8 mouse cellular contexts compared by ENCODE assay signal in the genomic region with DNA sequence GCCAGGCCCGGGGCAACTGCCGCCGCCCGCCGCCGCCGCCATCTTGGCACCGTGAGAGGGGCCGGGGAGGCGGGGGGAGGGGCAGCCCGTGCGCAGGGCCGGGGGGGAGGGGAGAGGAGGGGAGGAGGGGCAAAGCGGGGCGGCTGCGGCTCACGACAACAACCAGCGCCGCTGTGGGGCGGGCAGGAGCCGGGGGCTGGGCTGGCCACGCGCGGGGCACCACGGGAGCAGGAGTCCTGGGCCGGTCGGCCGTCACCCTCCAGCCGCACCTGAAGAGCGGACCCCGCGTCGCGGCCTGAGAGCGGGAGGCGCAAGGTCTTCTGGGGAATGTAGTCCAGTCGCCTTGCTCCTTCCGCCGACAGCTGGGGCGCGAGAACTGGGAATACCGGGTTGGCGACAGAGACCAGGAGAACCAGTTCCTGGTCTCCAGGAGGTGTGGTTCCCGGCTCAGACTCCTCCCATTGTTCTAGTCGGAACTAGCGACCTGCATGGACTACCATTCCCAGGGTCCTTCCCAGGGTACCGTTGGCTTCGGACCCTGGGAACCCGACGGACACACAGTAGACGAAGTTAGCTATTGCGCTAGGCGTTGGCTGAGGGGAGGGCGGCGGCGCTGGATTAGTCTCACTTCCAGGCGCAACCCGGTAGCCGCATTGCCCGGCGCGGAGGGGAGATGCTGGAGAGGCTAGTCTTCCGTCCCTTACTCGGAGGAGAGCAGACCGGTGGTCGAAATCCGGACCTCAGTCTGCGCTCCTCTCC. TPM values are rescaled to one million over a fixed set of nuclear protein-coding genes. Genes with fewer than 3 reads are reported as not detected.
A peak's percentile ranks its signal among the peaks of the same experiment; 100 is the strongest.
DNase-seq lines count a peak whose midpoint lies in the region; ATAC-seq and TF ChIP-seq lines count a peak whose summit lies in the region.

Kmt2b (minus strand) TSS at position 51 of the 759 bp plus-strand sequence.

- peak within 1 kb of the TSS; percentile 84 for H3K4me2 ChIP-seq in embryonic facial prominence, embryonic 13.5 days
- H3K4me2 ChIP-seq in limb, embryonic 12.5 days = peak within 1 kb of the TSS; percentile 94
- peak within 1 kb of the TSS; percentile 86 for H3K4me2 ChIP-seq in midbrain, embryonic 15.5 days

- ATAC-seq in embryonic facial prominence, embryonic 13.5 days (ENCODE audit: insufficient number of reproducible peaks, insufficient read depth, low FRiP score, low TSS enrichment, low read depth) = peak; percentile 95
- ATAC-seq in limb, embryonic 12.5 days (ENCODE audit: insufficient number of reproducible peaks, insufficient read depth, low FRiP score, low TSS enrichment, low read depth) = peak; percentile 96
- peak; percentile 96 for ATAC-seq in midbrain, embryonic 15.5 days (replicated peaks)

- H3K27me3 ChIP-seq in embryonic facial prominence, embryonic 13.5 days = no peaks in the 10 kb centered on the region
- no peaks in the 10 kb centered on the region for H3K27me3 ChIP-seq in kidney, adult 2 months (replicated peaks; ENCODE audit: control insufficient read depth, insufficient read depth, low read length)
- no peaks in the 10 kb centered on the region for H3K27me3 ChIP-seq in limb, embryonic 12.5 days
- H3K27me3 ChIP-seq in midbrain, embryonic 15.5 days (replicated peaks) = no peaks in the 10 kb centered on the region
- no peaks in the 10 kb centered on the region for H3K27me3 ChIP-seq in spleen, adult 2 months (ENCODE audit: control insufficient read depth, insufficient read depth, low read length)

- DNase-seq in 3134 (ENCODE audit: extremely low read depth, insufficient read length, low spot score) = peak; percentile 98
- peak; percentile 98 for DNase-seq in adrenal gland, postnatal 36 days
- DNase-seq in heart, adult 18-20 months = peak; percentile 96 to 99
- DNase-seq in kidney, adult 2 months = peak; percentile 99
- DNase-seq in spleen, adult 2 months (ENCODE audit: low read depth in 1 of 2, low spot score in 2 of 2) = peak; percentile 81 to 94

- peaks cover 19% of the 10 kb centered on the region for H3K4me1 ChIP-seq in embryonic facial prominence, embryonic 13.5 days
- peaks cover 10% of the 10 kb centered on the region; the same call in 1 of the 2 replicates for H3K4me1 ChIP-seq in kidney, adult 2 months (ENCODE audit: control insufficient read depth, insufficient read depth, low read length)
- peaks cover 20% of the 10 kb centered on the region for H3K4me1 ChIP-seq in limb, embryonic 12.5 days (replicated peaks)
- peaks cover 21% of the 10 kb centered on the region for H3K4me1 ChIP-seq in midbrain, embryonic 15.5 days
- H3K4me1 ChIP-seq in spleen, adult 2 months (ENCODE audit: control insufficient read depth, insufficient read depth, insufficient read length) = peaks cover 11% of the 10 kb centered on the region

- peak within 1 kb of the TSS; percentile 99 for H3K4me3 ChIP-seq in embryonic facial prominence, embryonic 13.5 days
- H3K4me3 ChIP-seq in kidney, adult 2 months (ENCODE audit: insufficient read depth, low read depth, low read length) = peak within 1 kb of the TSS; percentile 61
- H3K4me3 ChIP-seq in limb, embryonic 12.5 days (replicated peaks) = peak within 1 kb of the TSS; percentile 99
- peak within 1 kb of the TSS; percentile 57 for H3K4me3 ChIP-seq in midbrain, embryonic 15.5 days
- peak within 1 kb of the TSS; percentile 87 for H3K4me3 ChIP-seq in spleen, adult 2 months (ENCODE audit: extremely low read depth, insufficient read depth, insufficient read length)

- peaks cover 30% of the 10 kb centered on the region for H3K36me3 ChIP-seq in embryonic facial prominence, embryonic 13.5 days
- no peaks in the 10 kb centered on the region; the same call in 1 of the 2 replicates for H3K36me3 ChIP-seq in kidney, adult 2 months (ENCODE audit: control insufficient read depth, insufficient read depth, low read length)
- H3K36me3 ChIP-seq in limb, embryonic 12.5 days = peaks cover 30% of the 10 kb centered on the region
- H3K36me3 ChIP-seq in midbrain, embryonic 15.5 days (replicated peaks) = peaks cover 18% of the 10 kb centered on the region; the same call in 1 of the 2 replicates
- H3K36me3 ChIP-seq in spleen, adult 2 months (ENCODE audit: control insufficient read depth, insufficient read depth, low read length) = peaks cover 15% of the 10 kb centered on the region

- H3K9ac ChIP-seq in embryonic facial prominence, embryonic 13.5 days = peak within 1 kb of the TSS; percentile 99
- H3K9ac ChIP-seq in limb, embryonic 12.5 days (replicated peaks) = peak within 1 kb of the TSS; percentile 98
- peak within 1 kb of the TSS; percentile 83 for H3K9ac ChIP-seq in midbrain, embryonic 15.5 days

- TF ChIP-seq CTCF in kidney, adult 2 months (conservative IDR thresholded peaks at IDR 0.05; ENCODE audit: insufficient read depth, insufficient read length, low read depth, low read length) = no peak
- TF ChIP-seq CTCF in spleen, adult 2 months (IDR thresholded peaks at IDR 0.05; ENCODE audit: extremely low read depth, insufficient read depth, insufficient read length, insufficient replicate concordance) = no peak

- peak; percentile 86 for TF ChIP-seq POLR2A in kidney, adult 2 months (IDR thresholded peaks at IDR 0.05; ENCODE audit: low read depth, low read length)
- TF ChIP-seq POLR2A in spleen, adult 2 months (IDR thresholded peaks at IDR 0.05; ENCODE audit: low read depth, low read length) = no peak; the same call in 1 of the 2 replicates

- under 1% methylated on average over 53 of the region's 68 CpGs for WGBS in embryonic facial prominence, embryonic 13.5 days
- under 1% methylated on average over 55 of the region's 68 CpGs for WGBS in kidney, adult 2 months
- WGBS in limb, embryonic 12.5 days = under 1% methylated on average over 56 of the region's 68 CpGs
- under 1% methylated on average over 52 of the region's 68 CpGs for WGBS in midbrain, embryonic 15.5 days
- 1% methylated on average over 53 of the region's 68 CpGs for WGBS in spleen, adult 2 months

- no peaks in the 10 kb centered on the region for H3K9me3 ChIP-seq in embryonic facial prominence, embryonic 13.5 days
- H3K9me3 ChIP-seq in limb, embryonic 12.5 days = no peaks in the 10 kb centered on the region
- no peaks in the 10 kb centered on the region for H3K9me3 ChIP-seq in midbrain, embryonic 15.5 days

- peak within 1 kb of the TSS; percentile 92 for H3K27ac ChIP-seq in embryonic facial prominence, embryonic 13.5 days
- peak within 1 kb of the TSS; percentile 91 for H3K27ac ChIP-seq in kidney, adult 2 months (ENCODE audit: insufficient read depth, low read depth, low read length)
- H3K27ac ChIP-seq in limb, embryonic 12.5 days = peak within 1 kb of the TSS; percentile 92
- peak within 1 kb of the TSS; percentile 90 for H3K27ac ChIP-seq in midbrain, embryonic 15.5 days
- H3K27ac ChIP-seq in spleen, adult 2 months (ENCODE audit: insufficient read depth, low read length) = peak within 1 kb of the TSS; percentile 79

RNA-seq across cellular contexts. Expression of gene Kmt2b, which starts in this region (rescaled TPM):
- total RNA-seq in adrenal gland, postnatal 36 days (2021) = 10 to 100 TPM; 38.5 to 44.5 TPM
- polyA plus RNA-seq in embryonic facial prominence, embryonic 13.5 days (2015; fragmentation: Nextera tagmentation; extraction: Ambion mirVana) = 9.3 and 13.8 TPM in 2 replicates
- total RNA-seq in heart, adult 18-20 months (2021) = 10 to 100 TPM; 13.6 to 18.3 TPM
- 26.7 and 31.6 TPM in 2 replicates for polyA plus RNA-seq in kidney, adult 2 months (2012; rRNA removed)
- polyA plus RNA-seq in limb, embryonic 12.5 days (2016; fragmentation: Nextera tagmentation; extraction: Ambion mirVana) = 11.0 and 12.1 TPM in 2 replicates
- 12.1 and 12.3 TPM in 2 replicates for polyA plus RNA-seq in midbrain, embryonic 15.5 days (2015; fragmentation: Nextera tagmentation; extraction: Ambion mirVana)
- polyA plus RNA-seq in spleen, adult 2 months (2012; rRNA removed) = 59.7 and 71.7 TPM in 2 replicates

Comparison
In these comparisons a context has a peak if more than half of its experiments do, and no peak if none do; other contexts are left out.
1. Peak in every context shown above with its lines: DNase-seq, ATAC-seq, H3K4me3 ChIP-seq and H3K27ac ChIP-seq.